Mouse (Mus musculus) neural tube, embryonic 14.5 days (tissue): Measurements from ENCODE around the gene Gpam. TPM values are rescaled to one million over a fixed set of nuclear protein-coding genes. Genes with fewer than 3 reads are reported as not detected.

ENCODE experiments used
- ATAC-seq: fragments of 200-750 bp; cut with Nextera tagmentation; 2 replicates; pipeline ENCODE4 v1.8.0; 2017; ENCODE audit warnings: low read depth, mild to moderate bottlenecking, moderate TSS enrichment, moderate library complexity
- H3K27ac ChIP-seq: fragments of 300-500 bp; sonication (generic); 2 replicates; pipeline ENCODE4 v1.5.1; 2014; ENCODE audit warnings: low read depth, mild to moderate bottlenecking, control low read depth, low read length, moderate library complexity, mixed read lengths
- H3K27me3 ChIP-seq: fragments of 300-500 bp; sonication (generic); 2 replicates; pipeline ENCODE4 v1.6.1; 2014; ENCODE audit warnings: low read length; ENCODE audit not compliant: control insufficient read depth, insufficient read depth
- H3K36me3 ChIP-seq: fragments of 300-500 bp; sonication (generic); 2 replicates; pipeline ENCODE4 v1.6.1; 2014; ENCODE audit warnings: low read length, mixed read lengths; ENCODE audit not compliant: control insufficient read depth, insufficient read depth
- H3K4me1 ChIP-seq: fragments of 300-500 bp; sonication (generic); 2 replicates; pipeline ENCODE4 v1.6.1; 2014; ENCODE audit warnings: low read length; ENCODE audit not compliant: control insufficient read depth, insufficient read depth
- H3K4me2 ChIP-seq: fragments of 300-500 bp; sonication (generic); 2 replicates; pipeline ENCODE4 v1.6.1; 2014; ENCODE audit warnings: mild to moderate bottlenecking, low read depth, low read length, control low read depth
- H3K4me3 ChIP-seq: fragments of 300-500 bp; sonication (generic); 2 replicates; pipeline ENCODE4 v1.5.1; 2014; ENCODE audit warnings: low read depth, low read length, control low read depth, mixed read lengths
- H3K9ac ChIP-seq: fragments of 300-500 bp; sonication (generic); replicated peaks from 2 replicates; pipeline ENCODE4 v1.6.1; 2014; ENCODE audit warnings: low read depth, mild to moderate bottlenecking, control low read depth, low read length, mixed read lengths
- H3K9me3 ChIP-seq: fragments of 300-500 bp; sonication (generic); 2 replicates; pipeline ENCODE4 v1.6.1; 2016; ENCODE audit warnings: low read length; ENCODE audit not compliant: control insufficient read depth
- WGBS: fragments of 180-500 bp; shearing (Covaris S2); extraction: QIAGEN DNeasy Blood & Tissue Kit; methylation state at CpG from one replicate; pipeline ENCODE4 v1.1.7; 2014; 5-methylcytosine and 5-hydroxymethylcytosine counted together
- polyA plus RNA-seq: library from polyadenylated mRNA; unstranded; fragments of >200 nt; fragmentation: Nextera tagmentation; extraction: Ambion mirVana; gene quantifications from 2 replicates; pipeline ENCODE4 v1.2.1, GENCODE M21; 2014

Gpam gene
- polyA plus RNA-seq, 1 experiment from 2014 or later = 22.7 TPM

DNA sequence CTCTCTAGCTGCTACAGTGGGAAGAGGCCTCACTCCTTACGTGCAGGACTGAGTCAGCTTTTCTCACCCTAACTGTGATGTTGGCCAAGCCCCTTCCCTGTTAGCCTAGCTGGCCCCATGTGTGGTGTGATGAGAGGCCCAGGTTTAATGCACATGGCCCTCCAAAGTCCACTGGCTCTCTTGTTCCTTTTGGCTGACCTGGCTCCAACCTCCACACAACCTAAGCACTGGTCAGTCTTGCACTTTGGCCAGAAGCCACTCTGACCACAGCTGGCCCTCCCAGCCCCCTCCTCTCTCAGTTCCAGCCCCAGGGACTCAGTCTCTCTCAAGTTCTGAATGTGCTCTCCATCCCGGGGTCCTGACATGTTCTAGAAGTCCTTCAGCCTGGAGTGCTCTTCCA, 18.1 kb upstream of the Gpam start:
- no peak overlapping the region for H3K9ac ChIP-seq
- no peaks in the 10 kb centered on the region for H3K9me3 ChIP-seq
- H3K4me1 ChIP-seq = no peaks in the 10 kb centered on the region
- no peak overlapping the region for H3K27ac ChIP-seq
- H3K4me2 ChIP-seq = no peak overlapping the region
- H3K36me3 ChIP-seq = no peaks in the 10 kb centered on the region
- no peak overlapping the region for H3K4me3 ChIP-seq
- no peaks in the 10 kb centered on the region for H3K27me3 ChIP-seq
- 81% methylated on average over 2 of the region's 2 CpGs for WGBS
- ATAC-seq = no peak

DNA sequence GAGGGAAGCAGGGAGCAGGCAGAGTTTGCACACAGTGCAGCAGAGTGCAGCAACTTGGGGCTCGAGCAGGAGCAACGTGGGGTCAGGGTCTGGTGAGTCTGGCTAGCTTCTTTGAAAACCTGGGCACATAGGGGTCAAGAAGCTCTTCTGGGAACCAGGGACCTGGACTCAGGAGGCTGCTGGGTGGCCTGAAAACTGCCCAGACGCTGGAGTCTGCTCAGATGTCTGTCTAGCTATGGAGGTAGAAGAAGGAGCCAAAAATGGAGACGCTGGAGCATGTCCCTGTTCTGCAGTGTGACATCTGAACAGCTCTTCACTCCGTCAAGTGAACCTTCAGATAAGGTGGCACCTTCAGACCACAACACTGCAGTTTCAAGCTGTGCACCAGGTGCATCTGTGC, 17.7 kb upstream of the Gpam start:
- Histone ChIP-seq H3K4me2 (no peak overlapping the region), H3K27ac (peak overlapping the region; percentile 6; the same call in 1 of the 2 replicates)

DNA sequence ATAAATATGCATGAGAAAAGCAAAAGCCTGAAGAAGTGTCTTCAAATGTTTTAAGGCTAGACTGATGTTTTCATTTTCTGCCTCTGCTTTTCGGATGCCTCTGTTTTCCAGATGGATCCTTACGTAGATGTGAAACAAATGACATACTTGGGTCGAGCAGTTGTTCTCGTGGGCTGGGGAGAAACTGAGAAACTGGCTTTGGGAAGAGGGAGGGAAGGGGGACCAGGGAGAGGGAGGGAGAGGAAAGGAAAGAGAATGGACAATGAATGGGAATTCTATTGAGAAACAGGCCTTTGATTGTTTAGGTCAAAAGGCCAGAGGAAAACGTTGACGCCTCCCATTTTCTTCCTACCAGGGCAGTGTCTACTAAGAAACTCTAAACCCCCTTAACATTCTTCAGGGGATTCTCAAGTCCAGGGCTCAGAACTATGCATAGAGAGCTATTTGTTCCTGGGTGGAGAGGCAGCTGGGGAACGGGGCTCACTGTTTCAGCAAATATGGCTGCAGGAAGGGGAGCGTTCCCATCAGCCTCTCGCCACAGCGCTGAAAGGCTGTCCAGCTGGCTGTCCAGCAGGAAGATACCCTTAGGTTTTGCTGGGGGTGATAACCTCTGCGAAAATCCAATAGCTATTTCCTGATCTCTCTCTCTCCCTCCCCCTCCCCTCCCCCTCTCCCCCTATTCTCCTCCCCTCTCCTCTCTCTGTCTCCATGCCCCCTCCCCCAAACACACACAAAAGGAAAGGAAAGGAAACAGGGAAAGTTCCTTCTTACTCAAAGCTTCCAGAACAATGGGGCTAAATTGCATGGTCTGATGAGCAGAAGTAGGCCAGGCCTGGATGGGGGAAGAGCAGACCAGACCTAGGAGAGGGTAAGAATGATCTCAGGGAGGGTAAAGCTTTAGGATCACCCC, 16.6 kb upstream of the Gpam start:
- H3K4me3 ChIP-seq = no peak overlapping the region
- WGBS = 13% methylated on average over 11 of the region's 11 CpGs
- H3K9ac ChIP-seq = no peak overlapping the region
- H3K27ac ChIP-seq = no peak overlapping the region
- no peaks in the 10 kb centered on the region for H3K36me3 ChIP-seq
- no peak for ATAC-seq
- H3K4me2 ChIP-seq = no peak overlapping the region
- H3K4me1 ChIP-seq = no peaks in the 10 kb centered on the region
- no peaks in the 10 kb centered on the region for H3K9me3 ChIP-seq
- H3K27me3 ChIP-seq = no peaks in the 10 kb centered on the region

More for the DNA sequence above, 17.7 kb upstream of the Gpam start:
- WGBS = 51% methylated on average over 5 of the region's 5 CpGs
- H3K4me1 ChIP-seq = no peaks in the 10 kb centered on the region
- no peak for ATAC-seq
- H3K36me3 ChIP-seq = no peaks in the 10 kb centered on the region
- H3K9ac ChIP-seq = no peak overlapping the region
- H3K9me3 ChIP-seq = no peaks in the 10 kb centered on the region
- H3K4me3 ChIP-seq = no peak overlapping the region
- H3K27me3 ChIP-seq = no peaks in the 10 kb centered on the region

DNA sequence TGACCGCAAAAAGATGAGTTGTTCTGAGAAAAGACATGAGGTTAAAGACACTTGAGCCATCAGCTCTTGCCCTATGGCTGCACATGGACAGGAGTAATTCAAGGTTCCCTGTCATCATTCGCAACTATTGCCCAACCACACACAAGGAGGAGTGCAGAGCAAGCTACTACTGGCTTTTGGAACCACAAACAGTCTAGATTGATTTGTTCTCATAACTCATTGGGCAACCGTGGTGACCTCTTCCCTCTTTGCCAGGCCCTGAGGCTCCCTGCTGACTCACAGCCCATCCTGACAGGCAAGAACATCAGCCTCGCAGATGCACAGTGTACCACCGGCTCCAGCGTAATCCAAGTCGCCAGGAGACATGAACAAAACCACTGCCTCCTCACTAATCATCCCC, 12.3 kb upstream of the Gpam start:
- no peak overlapping the region for H3K9ac ChIP-seq
- H3K27ac ChIP-seq = no peak overlapping the region
- H3K4me3 ChIP-seq = no peak overlapping the region
- 89% methylated on average over 7 of the region's 7 CpGs for WGBS
- no peaks in the 10 kb centered on the region for H3K27me3 ChIP-seq
- no peak overlapping the region for H3K4me2 ChIP-seq
- H3K4me1 ChIP-seq = no peaks in the 10 kb centered on the region
- no peak for ATAC-seq
- H3K9me3 ChIP-seq = no peaks in the 10 kb centered on the region
- no peaks in the 10 kb centered on the region for H3K36me3 ChIP-seq

DNA sequence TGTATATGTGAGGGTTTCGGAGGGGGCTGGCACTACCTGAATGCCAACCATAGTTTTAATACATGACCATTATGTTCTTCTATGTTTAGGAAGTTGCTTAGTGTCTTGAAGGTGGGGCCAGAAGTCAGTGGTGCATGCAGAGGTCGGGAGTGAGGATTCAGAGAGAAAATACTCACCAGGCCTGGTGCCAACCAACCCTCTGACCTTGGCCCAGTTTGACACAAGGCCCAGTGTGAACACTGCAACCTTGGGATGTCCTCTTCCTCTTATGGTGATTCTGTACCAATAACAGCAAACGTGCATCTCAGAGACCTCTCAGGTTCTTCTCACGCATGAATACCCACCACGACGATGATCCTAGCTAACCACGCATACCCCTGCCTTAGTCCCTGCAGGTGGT, 11.5 kb upstream of the Gpam start:
- H3K9ac ChIP-seq = no peak overlapping the region
- 84% methylated on average over 7 of the region's 7 CpGs for WGBS
- no peaks in the 10 kb centered on the region for H3K4me1 ChIP-seq
- H3K4me3 ChIP-seq = no peak overlapping the region
- H3K9me3 ChIP-seq = no peaks in the 10 kb centered on the region
- H3K4me2 ChIP-seq = no peak overlapping the region
- no peaks in the 10 kb centered on the region for H3K36me3 ChIP-seq
- H3K27ac ChIP-seq = no peak overlapping the region
- ATAC-seq = no peak
- H3K27me3 ChIP-seq = no peaks in the 10 kb centered on the region

DNA sequence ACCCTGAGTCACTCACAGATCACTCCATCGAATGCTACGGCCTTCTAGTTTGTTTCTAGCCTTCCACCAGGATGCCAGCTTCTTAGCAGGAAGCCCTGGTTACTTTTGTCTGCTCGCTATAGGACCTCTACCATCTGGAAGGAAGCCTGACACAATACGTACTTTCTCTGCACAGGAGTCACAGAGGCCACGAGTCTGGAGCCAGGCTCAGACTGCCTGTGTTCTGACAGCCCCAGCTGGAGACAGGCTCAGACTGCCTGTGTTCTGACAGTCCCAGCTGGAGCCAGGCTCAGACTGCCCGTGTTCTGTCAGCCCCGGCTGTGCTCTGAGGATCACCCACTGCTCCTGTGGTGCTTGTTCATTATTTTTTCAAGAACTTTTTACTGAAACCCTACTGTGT, 10.8 kb upstream of the Gpam start:
- WGBS = 34% methylated on average over 7 of the region's 7 CpGs
- Histone ChIP-seq H3K4me2 (no peak overlapping the region), H3K4me3 (no peak overlapping the region), H3K36me3 (no peaks in the 10 kb centered on the region), H3K9me3 (no peaks in the 10 kb centered on the region), H3K9ac (no peak overlapping the region), H3K27ac (no peak overlapping the region), H3K27me3 (no peaks in the 10 kb centered on the region), H3K4me1 (no peaks in the 10 kb centered on the region)
- ATAC-seq = peak; percentile 31; the same call in 1 of the 2 replicates

DNA sequence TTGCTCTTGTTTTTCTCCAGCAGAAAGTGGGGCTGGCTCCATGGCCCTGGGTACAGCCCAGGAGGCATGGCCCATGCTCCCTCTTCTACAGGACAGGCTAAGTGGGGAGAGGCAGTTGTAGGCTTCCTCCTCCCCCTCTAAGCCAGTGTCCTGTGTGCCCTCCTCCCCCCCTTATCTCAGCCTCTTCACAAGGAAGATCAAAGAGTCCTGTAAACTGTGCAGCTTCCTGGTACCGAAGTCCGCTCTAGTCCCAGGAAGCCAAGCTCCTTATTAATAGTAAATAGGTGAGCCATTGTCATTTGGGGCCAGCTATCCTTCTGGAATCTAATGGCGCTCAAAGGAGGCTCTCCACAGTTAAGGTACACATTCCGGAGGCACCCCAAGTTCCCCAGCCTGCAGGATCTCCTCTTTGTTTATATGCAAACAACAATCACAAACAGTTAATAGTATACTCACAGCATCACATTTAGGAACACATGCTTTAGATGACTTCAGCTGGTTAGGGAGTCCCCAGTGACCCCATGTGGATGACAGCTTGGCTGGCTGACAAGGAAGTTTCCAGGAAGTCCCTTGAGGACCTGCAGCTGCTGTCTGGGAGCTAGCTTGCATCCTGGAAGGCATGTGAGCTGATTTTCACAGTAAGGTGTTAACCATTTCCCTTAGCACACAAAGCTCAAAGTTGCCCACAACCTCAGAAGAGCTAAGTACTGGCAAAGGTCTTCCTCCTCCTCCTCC, 9.8 kb upstream of the Gpam start:
- no peak overlapping the region for H3K27ac ChIP-seq
- WGBS = 70% methylated on average over 4 of the region's 4 CpGs

DNA sequence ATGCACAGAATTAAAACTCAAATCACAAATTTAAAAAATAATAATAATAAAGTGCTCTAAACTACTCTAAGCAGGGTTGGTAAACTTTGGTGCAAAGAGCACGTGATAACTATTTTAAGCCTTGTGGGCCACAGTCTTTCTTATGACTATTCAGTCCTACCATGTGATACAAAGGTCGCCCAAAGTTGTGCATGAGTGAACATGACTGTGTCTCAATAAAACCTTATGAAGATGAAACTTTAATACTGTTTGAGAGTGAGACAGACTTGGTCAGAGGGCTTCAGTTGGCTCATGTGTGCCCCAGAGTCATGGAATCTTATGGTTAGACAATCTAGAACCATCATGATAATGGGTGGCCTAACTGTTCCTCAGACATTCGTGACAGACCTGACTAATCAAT, 8.9 kb upstream of the Gpam start:
- Histone ChIP-seq H3K27ac (no peak overlapping the region), H3K9ac (no peak overlapping the region), H3K4me3 (no peak overlapping the region), H3K36me3 (no peaks in the 10 kb centered on the region), H3K9me3 (no peaks in the 10 kb centered on the region), H3K27me3 (no peaks in the 10 kb centered on the region), H3K4me1 (no peaks in the 10 kb centered on the region), H3K4me2 (no peak overlapping the region)
- WGBS = 90% methylated on average over 3 of the region's 3 CpGs
- no peak for ATAC-seq

More for the DNA sequence above, 9.8 kb upstream of the Gpam start:
- H3K36me3 ChIP-seq = no peaks in the 10 kb centered on the region
- no peaks in the 10 kb centered on the region for H3K9me3 ChIP-seq
- H3K4me1 ChIP-seq = no peaks in the 10 kb centered on the region
- no peak overlapping the region for H3K9ac ChIP-seq
- ATAC-seq = no peak
- no peak overlapping the region for H3K4me2 ChIP-seq
- H3K27me3 ChIP-seq = no peaks in the 10 kb centered on the region
- no peak overlapping the region for H3K4me3 ChIP-seq

DNA sequence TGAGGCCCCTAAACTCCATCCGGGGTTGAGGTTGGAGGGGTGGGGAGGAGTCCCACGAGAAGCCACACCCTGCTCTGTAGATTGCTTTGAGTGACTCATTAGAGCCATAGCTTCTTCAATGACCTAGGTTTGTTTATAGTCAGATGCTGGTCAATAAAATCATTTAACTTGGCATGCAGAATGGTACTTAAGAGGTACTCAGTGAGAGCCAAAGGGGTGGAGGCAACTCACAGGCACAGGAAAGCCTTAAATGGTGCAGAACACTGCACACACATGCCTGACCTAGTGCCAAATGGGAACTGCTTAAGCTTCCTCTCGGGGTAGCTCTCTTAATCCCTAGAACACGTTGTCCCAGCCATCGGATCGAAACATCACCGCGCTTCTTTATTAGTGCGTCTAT, 7.5 kb upstream of the Gpam start:
- no peak for ATAC-seq
- Histone ChIP-seq H3K4me1 (no peaks in the 10 kb centered on the region), H3K4me2 (no peak overlapping the region), H3K9me3 (no peaks in the 10 kb centered on the region), H3K4me3 (no peak overlapping the region), H3K27me3 (no peaks in the 10 kb centered on the region), H3K27ac (no peak overlapping the region), H3K36me3 (no peaks in the 10 kb centered on the region), H3K9ac (no peak overlapping the region)
- WGBS = 63% methylated on average over 9 of the region's 9 CpGs
